Mouse (Mus musculus) CH12.LX (cell line): ENCODE measurements around the gene Ube2s. TPM values are rescaled to one million over a fixed set of nuclear protein-coding genes. Genes with fewer than 3 reads are reported as not detected.

Experiments used
- DNase-seq: peaks from one replicate; pipeline ENCODE4 v3.0.0-alpha.2; 2013; ENCODE audit errors: extremely low read depth
- H3K27ac ChIP-seq: 2 replicates; pipeline ENCODE4 v1.5.1; 2012; ENCODE audit warnings: low read depth, mild to moderate bottlenecking, control low read depth, moderate library complexity; ENCODE audit not compliant: insufficient read depth
- H3K27me3 ChIP-seq: replicated peaks from 2 replicates; pipeline ENCODE3; 2012; ENCODE audit warnings: inconsistent platforms
- H3K36me3 ChIP-seq, 2 experiments: replicated peaks in 1 of 2; 2 replicates each; pipeline versions ENCODE3 to v1.6.1; 2012; ENCODE audit warnings: inconsistent platforms in 1 of 2, low read length in 1 of 2, mild to moderate bottlenecking in 1 of 2, mixed read lengths in 1 of 2, moderate library complexity in 1 of 2; ENCODE audit not compliant: control insufficient read depth in 1 of 2, insufficient read depth in 1 of 2
- H3K4me1 ChIP-seq, 2 experiments: 2 replicates each; pipeline ENCODE4 v1.6.1; 2012; ENCODE audit warnings: inconsistent platforms in 1 of 2, moderate library complexity in 1 of 2; ENCODE audit not compliant: insufficient read depth in 2 of 2, control insufficient read depth in 1 of 2
- H3K4me2 ChIP-seq: 2 replicates; pipeline ENCODE4 v1.6.1; 2012; ENCODE audit warnings: low read depth, mild to moderate bottlenecking, control low read depth; ENCODE audit not compliant: poor library complexity, insufficient read depth, severe bottlenecking
- H3K4me3 ChIP-seq, 3 experiments: fragments of 150-350 bp in 1 of 3; sonication (generic) in 1 of 3; replicated peaks in 1 of 3; 2 replicates each; pipeline versions ENCODE3 to v1.5.1; 2011 to 2012; ENCODE audit warnings: low read depth in 2 of 3, low read length in 2 of 3, mild to moderate bottlenecking in 2 of 3, moderate library complexity in 2 of 3, control low read depth in 1 of 3, improper control_type of control experiment in 1 of 3, inconsistent platforms in 1 of 3, mixed read lengths in 1 of 3; ENCODE audit not compliant: poor library complexity in 1 of 3
- H3K79me2 ChIP-seq: replicated peaks from 2 replicates; pipeline ENCODE4 v1.6.1; 2012; ENCODE audit warnings: mild to moderate bottlenecking, moderate library complexity; ENCODE audit not compliant: control insufficient read depth, poor library complexity, insufficient read depth, severe bottlenecking; ENCODE audit errors: extremely low read depth
- H3K9ac ChIP-seq: 2 replicates; pipeline ENCODE4 v1.6.1; 2012; ENCODE audit warnings: low read depth, mild to moderate bottlenecking, control low read depth, moderate library complexity; ENCODE audit not compliant: insufficient read depth
- H3K9me3 ChIP-seq: replicated peaks from 2 replicates; pipeline ENCODE3; 2012; ENCODE audit warnings: low read length, inconsistent platforms, mixed read lengths
- BHLHE40 ChIP-seq: IDR thresholded peaks from 2 replicates; pipeline ENCODE4 v1.6.1; 2011; ENCODE audit warnings: mild to moderate bottlenecking, low read depth, low read length, improper control_type of control experiment
- CHD1 ChIP-seq: IDR thresholded peaks from 2 replicates; pipeline ENCODE4 v1.6.1; 2012; ENCODE audit warnings: low read depth, low read length, improper control_type of control experiment, inconsistent platforms
- CTCF ChIP-seq, 2 experiments: IDR thresholded peaks in 1 of 2; conservative IDR thresholded peaks in 1 of 2; 2 replicates each; pipeline ENCODE4 v1.5.1; 2011 to 2012; ENCODE audit warnings: low read depth in 2 of 2, low read length in 2 of 2, improper control_type of control experiment in 1 of 2, inconsistent platforms in 1 of 2, mild to moderate bottlenecking in 1 of 2, moderate library complexity in 1 of 2
- E2F4 ChIP-seq: IDR thresholded peaks from 2 replicates; pipeline ENCODE4 v1.6.1; 2011; ENCODE audit warnings: low read depth, low read length, improper control_type of control experiment; ENCODE audit not compliant: insufficient replicate concordance
- ETS1 ChIP-seq: conservative IDR thresholded peaks from 2 replicates; pipeline ENCODE4 v1.6.1; 2012; ENCODE audit warnings: low read depth, mild to moderate bottlenecking, inconsistent platforms, low read length, improper control_type of control experiment, moderate library complexity
- HCFC1 ChIP-seq: IDR thresholded peaks from 2 replicates; pipeline ENCODE4 v1.6.1; 2012; ENCODE audit warnings: low read depth, mild to moderate bottlenecking, inconsistent platforms, low read length, improper control_type of control experiment
- IRF4 ChIP-seq: IDR thresholded peaks from 2 replicates; pipeline ENCODE4 v1.6.1; 2014; ENCODE audit warnings: low read depth, mild to moderate bottlenecking, inconsistent platforms, low read length, improper control_type of control experiment
- JUN ChIP-seq: IDR thresholded peaks from 2 replicates; pipeline ENCODE4 v1.6.1; 2011; ENCODE audit warnings: low read depth, mild to moderate bottlenecking, low read length, improper control_type of control experiment, moderate library complexity; ENCODE audit not compliant: insufficient read depth
- JUND ChIP-seq: conservative IDR thresholded peaks from 2 replicates; pipeline ENCODE4 v1.6.1; 2011; ENCODE audit warnings: low read depth, low read length, improper control_type of control experiment
- MAFK ChIP-seq: IDR thresholded peaks from 2 replicates; pipeline ENCODE4 v1.6.1; 2011; ENCODE audit warnings: low read length, improper control_type of control experiment; ENCODE audit not compliant: insufficient replicate concordance
- MAZ ChIP-seq: IDR thresholded peaks from 2 replicates; pipeline ENCODE4 v1.6.1; 2012; ENCODE audit warnings: low read depth, mild to moderate bottlenecking, inconsistent platforms, low read length, improper control_type of control experiment, moderate library complexity
- MXI1 ChIP-seq: IDR thresholded peaks from 2 replicates; pipeline ENCODE4 v1.6.1; 2011; ENCODE audit warnings: mild to moderate bottlenecking, low read depth, low read length, improper control_type of control experiment
- NRF1 ChIP-seq: IDR thresholded peaks from 2 replicates; pipeline ENCODE4 v1.6.1; 2014; ENCODE audit warnings: low read depth, mild to moderate bottlenecking, inconsistent platforms, low read length, improper control_type of control experiment, moderate library complexity
- USF2 ChIP-seq: conservative IDR thresholded peaks from 2 replicates; pipeline ENCODE4 v1.6.1; 2011; ENCODE audit warnings: low read depth, low read length, improper control_type of control experiment
- ZC3H11A ChIP-seq: IDR thresholded peaks from 2 replicates; pipeline ENCODE4 v1.6.1; 2012; ENCODE audit warnings: low read depth, mild to moderate bottlenecking, inconsistent platforms, low read length, improper control_type of control experiment
- ZMIZ1 ChIP-seq: IDR thresholded peaks from 2 replicates; pipeline ENCODE4 v1.6.1; 2012; ENCODE audit warnings: low read depth, mild to moderate bottlenecking, inconsistent platforms, low read length, improper control_type of control experiment
- ZNF384 ChIP-seq: IDR thresholded peaks from 2 replicates; pipeline ENCODE4 v1.6.1; 2012; ENCODE audit warnings: low read depth, low read length, improper control_type of control experiment, inconsistent platforms
- dilution Hi-C: fragments of 300-500 bp; cut with MboI; formaldehyde crosslinking; loops from 2 replicates; pipeline ENCODE4 v1.14.3; 2020; ENCODE audit warnings: low sequenced_read_pairs; ENCODE audit not compliant: extremely low pct_unique_long_range_greater_than_20kb, extremely low pct_ligation_motif_present
- in situ Hi-C: fragments of 300-500 bp; cut with MboI; formaldehyde crosslinking; loops from 3 replicates; pipeline ENCODE4 v1.14.3; 2019; ENCODE audit warnings: low sequenced_read_pairs, low pct_ligation_motif_present, low pct_unique_long_range_greater_than_20kb, mixed read lengths
- polyA plus RNA-seq: library from polyadenylated mRNA; unstranded; fragments of >175 nt; gene quantifications from 2 replicates; pipeline ENCODE4 v1.2.1, GENCODE M21; 2012; ENCODE audit warnings: low read depth; ENCODE audit not compliant: insufficient read length
- total RNA-seq, 2 experiments: library from RNA; depleted of rRNA; stranded (reverse); fragments of 300-350 nt in 1 of 2; fragments of >200 nt in 1 of 2; gene quantifications; 2 replicates each; pipeline ENCODE4 v1.2.3; 2012 to 2014

The Ube2s gene
- total and polyA plus RNA-seq, 3 experiments, result 238 to 825 (median 392) TPM

DNA sequence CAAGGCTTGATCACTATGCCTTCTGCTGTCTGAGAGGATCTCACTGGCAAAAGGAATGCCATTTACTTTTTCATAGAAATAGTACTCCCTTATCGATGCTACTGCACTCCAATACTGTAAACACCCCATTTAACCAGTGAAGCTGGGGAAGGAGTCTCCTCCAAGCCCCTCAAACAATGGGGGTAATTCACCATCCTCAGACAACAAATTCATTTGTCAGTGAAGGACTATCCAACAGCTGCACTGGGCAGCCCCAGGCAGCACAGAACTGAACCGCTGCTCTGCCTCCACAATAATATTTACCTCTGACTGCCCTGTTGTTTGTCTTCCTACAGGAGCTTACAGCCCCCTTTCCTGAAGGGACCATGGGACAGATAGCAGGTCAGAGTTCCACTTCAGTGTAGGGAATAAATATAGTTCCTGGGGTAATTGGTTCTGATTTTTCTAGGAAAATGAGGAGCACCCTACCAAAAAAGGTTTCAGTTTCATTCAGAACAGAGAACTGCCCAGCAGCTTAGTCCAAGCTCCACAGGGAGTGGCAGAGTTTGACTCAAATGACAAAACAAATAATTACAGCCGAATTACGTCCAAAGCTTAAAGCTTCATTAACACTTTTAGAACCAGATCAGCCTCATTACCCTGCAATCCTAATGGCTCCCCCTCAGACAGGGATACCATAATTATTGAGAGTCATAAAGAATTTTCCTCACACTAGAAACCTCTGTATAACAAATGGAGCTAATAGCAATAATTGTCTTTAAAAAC, 47.3 kb downstream of the Ube2s start:
- Histone ChIP-seq H3K27me3 (peaks cover 6% of the 10 kb centered on the region), H3K9ac (no peak overlapping the region)
- dilution Hi-C loops, result no loop called here

DNA sequence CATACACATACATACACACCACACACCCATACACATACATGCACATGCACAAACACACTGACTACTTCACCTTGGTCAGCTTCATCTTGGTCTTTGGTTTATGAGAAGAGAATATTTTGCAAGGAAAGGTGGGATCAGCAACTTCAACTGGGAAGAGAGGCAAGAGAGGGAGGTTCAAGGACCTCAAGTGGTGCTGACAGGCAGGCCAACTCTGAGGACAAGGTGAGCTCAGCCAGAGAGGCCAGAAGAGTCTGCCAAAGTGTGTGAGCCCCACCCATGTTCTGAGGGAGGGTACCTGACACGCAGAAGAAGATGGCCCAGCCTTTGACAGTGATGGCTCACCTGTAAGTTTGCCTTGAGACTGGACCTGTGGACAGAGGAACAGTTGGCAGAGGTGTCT, 52.7 kb downstream of the Ube2s start:
- Histone ChIP-seq H3K4me1 (no peaks in the 10 kb centered on the region; a peak in 1 of 4 replicates), H3K79me2 (no peaks in the 10 kb centered on the region), H3K27ac (no peak overlapping the region), H3K4me3 (no peak overlapping the region), H3K9ac (no peak overlapping the region)
- no peak for TF ChIP-seq ZMIZ1
- no peak for TF ChIP-seq ZC3H11A
- TF ChIP-seq MAZ, result no peak
- no peak for TF ChIP-seq E2F4
- TF ChIP-seq ZNF384, result no peak
- no peak for TF ChIP-seq JUN
- no peak for TF ChIP-seq CTCF (conservative IDR thresholded peaks at IDR 0.05 in 1 of 2, IDR thresholded peaks at IDR 0.05 in 1 of 2; ENCODE audit: low read depth in 2 of 2, low read length in 2 of 2)
- TF ChIP-seq, all 38 proteins: peak for 0
- in situ Hi-C loops, result no loop called here
- Histone ChIP-seq H3K9me3 (no peaks in the 10 kb centered on the region), H3K27me3 (peaks cover 2% of the 10 kb centered on the region), H3K36me3 (no peaks in the 10 kb centered on the region), H3K4me2 (no peak overlapping the region)
- dilution Hi-C loops, result no loop called here
- no peak for DNase-seq

More for the DNA sequence above, 47.3 kb downstream of the Ube2s start:
- no peak for TF ChIP-seq USF2
- TF ChIP-seq HCFC1, result no peak
- TF ChIP-seq IRF4, result no peak
- TF ChIP-seq, all 38 proteins: peak for 0
- Histone ChIP-seq H3K9me3 (no peaks in the 10 kb centered on the region), H3K36me3 (no peaks in the 10 kb centered on the region), H3K4me3 (no peak overlapping the region), H3K27ac (no peak overlapping the region), H3K79me2 (no peaks in the 10 kb centered on the region), H3K4me2 (peak overlapping the region; percentile 62; the same call in 1 of the 2 replicates), H3K4me1 (peaks cover 0 to 3% of the 10 kb centered on the region in 2 experiments; a peak in 1 of 4 replicates)
- DNase-seq, result no peak
- in situ Hi-C loops, result no loop called here

DNA sequence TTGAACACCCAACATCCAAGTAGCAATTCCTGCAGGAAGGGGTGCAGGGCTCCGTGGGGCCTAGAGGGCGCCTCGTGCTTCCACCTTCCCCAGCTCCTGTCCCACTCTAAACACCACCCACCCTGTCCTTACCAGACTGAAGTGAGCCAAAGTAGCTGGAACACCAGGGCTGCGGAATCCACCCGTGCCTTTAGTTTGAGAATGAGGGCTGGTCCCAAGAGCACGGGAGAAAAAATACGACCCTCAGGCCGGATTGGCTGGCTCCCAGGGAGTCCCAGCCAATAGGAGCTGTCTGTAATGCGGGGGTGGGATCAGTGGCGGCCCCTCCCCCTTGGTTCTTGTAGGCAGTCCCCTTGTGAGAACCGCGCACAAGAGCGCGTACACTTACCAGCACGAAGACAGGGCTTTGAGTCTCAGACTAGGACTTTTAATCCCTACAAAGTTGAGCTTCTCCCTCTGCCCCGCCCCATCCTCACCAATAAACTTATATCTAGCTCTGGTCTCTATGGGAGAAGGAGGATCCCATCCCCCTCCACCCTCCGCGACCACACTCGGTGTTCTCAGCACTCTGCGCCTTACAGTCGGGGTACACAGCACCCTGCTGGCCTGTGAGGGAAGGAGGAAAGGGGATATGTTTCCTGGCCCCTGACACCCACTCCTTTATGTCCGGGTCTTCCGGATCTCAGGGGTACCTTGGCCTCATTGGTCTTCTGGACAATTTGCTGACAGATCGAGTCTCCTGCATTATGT, 59.4 kb downstream of the Ube2s start, which contains the start of gene Cox6b2:
Gene Cox6b2 (minus strand): TSS at position 274 of the 750 bp plus-strand sequence.
- TF ChIP-seq MXI1 (no peak), ZMIZ1 (no peak), JUND (no peak), CHD1 (no peak), ETS1 (no peak), BHLHE40 (no peak), MAFK (no peak), NRF1 (no peak)

More for the DNA sequence above, 59.4 kb downstream of the Ube2s start, which contains the start of gene Cox6b2:
- dilution Hi-C loops, result no loop called here
- no peak within 1 kb of the TSS for H3K27ac ChIP-seq
- no peaks in the 10 kb centered on the region for H3K79me2 ChIP-seq
- DNase-seq, result no peak
- H3K4me1 ChIP-seq, result 0 out of 4 replicates have a peak, but pooled peaks cover 0 to 4% of the 10 kb centered on the region in 2 experiments
- in situ Hi-C loops, result no loop called here
- peaks cover 0 to 30% of the 10 kb centered on the region in 2 experiments for H3K36me3 ChIP-seq
- H3K27me3 ChIP-seq, result no peaks in the 10 kb centered on the region
- no peak within 1 kb of the TSS for H3K9ac ChIP-seq
- no peak within 1 kb of the TSS for H3K4me2 ChIP-seq
- H3K9me3 ChIP-seq, result no peaks in the 10 kb centered on the region
- no peak within 1 kb of the TSS for H3K4me3 ChIP-seq
